ENCODE assay signal across 15 mouse cellular contexts in the genomic region with DNA sequence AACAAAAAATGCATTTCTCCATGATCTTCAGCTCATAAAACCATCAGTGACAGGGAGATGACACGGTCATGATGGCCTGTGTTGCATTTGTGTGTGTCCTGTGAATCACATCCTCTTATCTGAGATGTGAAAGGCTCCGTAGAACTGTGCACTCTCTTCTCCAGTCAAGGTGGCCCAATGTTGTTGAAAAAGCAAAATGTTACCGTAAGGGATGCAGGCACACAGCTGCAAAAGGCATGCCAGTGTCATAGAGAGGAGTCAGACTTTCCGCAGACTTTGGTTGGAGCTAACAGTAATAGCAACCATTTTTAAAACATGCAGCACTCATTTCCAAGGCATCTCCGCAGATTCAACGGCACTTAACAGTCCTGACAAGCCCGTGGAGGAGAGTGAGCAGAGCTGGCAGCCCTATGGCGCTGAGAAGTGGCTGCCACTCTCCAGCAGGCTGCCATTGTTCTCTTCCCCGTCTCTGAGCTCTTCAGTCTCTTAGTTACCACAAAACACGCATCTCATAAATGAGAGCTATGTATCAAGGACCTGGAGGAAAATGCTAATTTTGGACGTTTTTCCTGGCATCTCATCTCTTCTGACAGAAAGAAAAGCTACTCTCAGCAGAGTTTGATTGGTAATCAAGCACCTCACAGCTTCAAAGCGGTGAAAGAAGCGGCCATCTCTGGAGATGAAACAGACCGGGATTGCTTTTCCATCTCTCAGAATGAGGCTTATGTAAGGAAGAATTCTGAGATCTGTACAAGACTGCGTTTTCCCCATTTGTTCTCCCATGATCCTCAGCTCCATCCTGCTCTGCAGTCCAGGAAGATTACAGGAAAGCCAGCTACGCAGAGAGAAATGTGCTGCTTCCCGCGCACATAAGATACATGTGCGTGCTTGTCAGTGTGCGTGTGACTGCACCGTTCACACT. TPM values are rescaled to one million over a fixed set of nuclear protein-coding genes. Genes with fewer than 3 reads are reported as not detected.
DNase-seq lines count a peak whose midpoint lies in the region; ATAC-seq lines count a peak whose summit lies in the region.
"Had no signal": no experiment of that assay in that cellular context is flagged by ENCODE, and none has a peak within 500 bp of the region (broad histone marks: within the 10 kb centered on the region; RNA-seq: fewer than 3 reads in every experiment).

No protein-coding gene starts in this region.

- no peak overlapping the region for H3K4me3 ChIP-seq in heart, embryonic 12.5 days
- no peak overlapping the region for H3K4me3 ChIP-seq in neural tube, embryonic 13.5 days
- no peak overlapping the region for H3K4me3 ChIP-seq in hindbrain, embryonic 15.5 days
- no peak overlapping the region for H3K4me3 ChIP-seq in neural tube, embryonic 15.5 days (replicated peaks)
- H3K4me3 ChIP-seq in liver, embryonic 12.5 days = no peak overlapping the region
- H3K4me3 ChIP-seq: limb, embryonic 15.5 days; lung, embryonic 15.5 days had no signal

- peak; percentile 56 for DNase-seq in heart, adult 11 months
- no peak for DNase-seq in neural tube, embryonic 10.5 days (ENCODE audit: extremely low spot score, low spot score)
- no peak for DNase-seq in cerebellum, postnatal 25 days
- DNase-seq: adrenal gland, postnatal 36 days; cerebellum, adult 11-12 months; kidney, adult 8-10 months had no signal

- no peak overlapping the region for H3K9ac ChIP-seq in heart, embryonic 12.5 days
- no peak overlapping the region for H3K9ac ChIP-seq in neural tube, embryonic 13.5 days
- no peak overlapping the region for H3K9ac ChIP-seq in hindbrain, embryonic 15.5 days
- H3K9ac ChIP-seq in neural tube, embryonic 15.5 days (replicated peaks) = no peak overlapping the region
- H3K9ac ChIP-seq in liver, embryonic 12.5 days = no peak overlapping the region
- H3K9ac ChIP-seq: limb, embryonic 15.5 days; lung, embryonic 15.5 days had no signal

- no peaks in the 10 kb centered on the region for H3K27me3 ChIP-seq in heart, embryonic 12.5 days (replicated peaks)
- no peaks in the 10 kb centered on the region for H3K27me3 ChIP-seq in neural tube, embryonic 13.5 days
- H3K27me3 ChIP-seq in hindbrain, embryonic 15.5 days = no peaks in the 10 kb centered on the region
- no peaks in the 10 kb centered on the region for H3K27me3 ChIP-seq in neural tube, embryonic 15.5 days (replicated peaks)
- no peaks in the 10 kb centered on the region for H3K27me3 ChIP-seq in liver, embryonic 12.5 days (replicated peaks)
- H3K27me3 ChIP-seq: limb, embryonic 15.5 days; lung, embryonic 15.5 days had no signal

- H3K27ac ChIP-seq in heart, embryonic 12.5 days (ENCODE audit: poor library complexity, severe bottlenecking) = no peak overlapping the region
- no peak overlapping the region for H3K27ac ChIP-seq in neural tube, embryonic 13.5 days (replicated peaks)
- H3K27ac ChIP-seq in hindbrain, embryonic 15.5 days (replicated peaks) = peak overlapping the region; percentile 64
- H3K27ac ChIP-seq in neural tube, embryonic 15.5 days (replicated peaks) = peak overlapping the region; percentile 13; the same call in 1 of the 2 replicates
- no peak overlapping the region for H3K27ac ChIP-seq in liver, embryonic 12.5 days
- H3K27ac ChIP-seq: limb, embryonic 15.5 days; lung, embryonic 15.5 days had no signal

- H3K4me2 ChIP-seq in heart, embryonic 12.5 days = no peak overlapping the region
- H3K4me2 ChIP-seq in neural tube, embryonic 13.5 days = 0 out of 2 replicates have a peak overlapping the region, but pooled peaks have one; percentile 4
- H3K4me2 ChIP-seq in hindbrain, embryonic 15.5 days = peak overlapping the region; percentile 38
- peak overlapping the region; percentile 23 for H3K4me2 ChIP-seq in neural tube, embryonic 15.5 days
- no peak overlapping the region for H3K4me2 ChIP-seq in liver, embryonic 12.5 days
- H3K4me2 ChIP-seq: limb, embryonic 15.5 days; lung, embryonic 15.5 days had no signal

- WGBS in heart, embryonic 12.5 days = 65% methylated on average over 21 of the region's 21 CpGs
- 72% methylated on average over 21 of the region's 21 CpGs for WGBS in neural tube, embryonic 13.5 days
- WGBS in hindbrain, embryonic 15.5 days = 41% methylated on average over 21 of the region's 21 CpGs
- WGBS in neural tube, embryonic 15.5 days = 62% methylated on average over 21 of the region's 21 CpGs
- 72% methylated on average over 21 of the region's 21 CpGs for WGBS in liver, embryonic 12.5 days (ENCODE audit: insufficient replicate concordance)

- H3K9me3 ChIP-seq in heart, embryonic 12.5 days (replicated peaks) = no peaks in the 10 kb centered on the region
- H3K9me3 ChIP-seq in neural tube, embryonic 13.5 days = no peaks in the 10 kb centered on the region
- no peaks in the 10 kb centered on the region for H3K9me3 ChIP-seq in hindbrain, embryonic 15.5 days
- no peaks in the 10 kb centered on the region for H3K9me3 ChIP-seq in neural tube, embryonic 15.5 days (replicated peaks)
- no peaks in the 10 kb centered on the region for H3K9me3 ChIP-seq in liver, embryonic 12.5 days (replicated peaks)
- H3K9me3 ChIP-seq: limb, embryonic 15.5 days; lung, embryonic 15.5 days had no signal

- peaks cover 15% of the 10 kb centered on the region for H3K4me1 ChIP-seq in heart, embryonic 12.5 days (replicated peaks)
- H3K4me1 ChIP-seq in neural tube, embryonic 13.5 days (replicated peaks) = 0 out of 2 replicates have a peak, but pooled peaks cover 16% of the 10 kb centered on the region
- H3K4me1 ChIP-seq in hindbrain, embryonic 15.5 days (replicated peaks) = peaks cover 13% of the 10 kb centered on the region
- peaks cover 7% of the 10 kb centered on the region; the same call in 1 of the 2 replicates for H3K4me1 ChIP-seq in neural tube, embryonic 15.5 days
- no peaks in the 10 kb centered on the region for H3K4me1 ChIP-seq in liver, embryonic 12.5 days
- H3K4me1 ChIP-seq: lung, embryonic 15.5 days had no signal

- H3K36me3 ChIP-seq in heart, embryonic 12.5 days = no peaks in the 10 kb centered on the region
- H3K36me3 ChIP-seq in neural tube, embryonic 13.5 days = no peaks in the 10 kb centered on the region
- H3K36me3 ChIP-seq in hindbrain, embryonic 15.5 days = no peaks in the 10 kb centered on the region
- H3K36me3 ChIP-seq in neural tube, embryonic 15.5 days = no peaks in the 10 kb centered on the region
- H3K36me3 ChIP-seq in liver, embryonic 12.5 days = no peaks in the 10 kb centered on the region
- H3K36me3 ChIP-seq: limb, embryonic 15.5 days; lung, embryonic 15.5 days had no signal

- no peak for ATAC-seq in heart, embryonic 12.5 days (ENCODE audit: insufficient number of reproducible peaks, low FRiP score)
- no peak for ATAC-seq in neural tube, embryonic 13.5 days (ENCODE audit: low read depth)
- peak; percentile 80 for ATAC-seq in hindbrain, embryonic 15.5 days (ENCODE audit: low FRiP score, low read depth)
- no peak for ATAC-seq in neural tube, embryonic 15.5 days (ENCODE audit: low FRiP score)
- ATAC-seq in liver, embryonic 12.5 days = no peak

RNA-seq across cellular contexts. Expression of a gene that starts 28.8 kb away (rescaled TPM):
- 7.0 and 7.7 TPM in 2 replicates for polyA plus RNA-seq in heart, embryonic 12.5 days (2016; fragmentation: Nextera tagmentation; extraction: Ambion mirVana)
- 0.98 and 1.2 TPM in 2 replicates for polyA plus RNA-seq in neural tube, embryonic 13.5 days (2015; fragmentation: Nextera tagmentation; extraction: Ambion mirVana)
- 1.1 and 1.6 TPM in 2 replicates for polyA plus RNA-seq in hindbrain, embryonic 15.5 days (2015; fragmentation: Nextera tagmentation; extraction: Ambion mirVana)
- 0.63 TPM in 2 replicates for polyA plus RNA-seq in neural tube, embryonic 15.5 days (2015; fragmentation: Nextera tagmentation; extraction: Ambion mirVana)
- not detected in 2 replicates for polyA plus RNA-seq in liver, embryonic 12.5 days (2016; fragmentation: Nextera tagmentation; extraction: Ambion mirVana)

RNA-seq across cellular contexts. Expression of a gene that starts 30.2 kb away (rescaled TPM):
- not detected in 2 replicates for polyA plus RNA-seq in heart, embryonic 12.5 days (2016; fragmentation: Nextera tagmentation; extraction: Ambion mirVana)
- polyA plus RNA-seq in neural tube, embryonic 13.5 days (2015; fragmentation: Nextera tagmentation; extraction: Ambion mirVana) = not detected in 2 replicates
- not detected in 2 replicates for polyA plus RNA-seq in hindbrain, embryonic 15.5 days (2015; fragmentation: Nextera tagmentation; extraction: Ambion mirVana)
- not detected in 2 replicates for polyA plus RNA-seq in neural tube, embryonic 15.5 days (2015; fragmentation: Nextera tagmentation; extraction: Ambion mirVana)
- polyA plus RNA-seq in liver, embryonic 12.5 days (2016; fragmentation: Nextera tagmentation; extraction: Ambion mirVana) = not detected in 2 replicates
- polyA plus RNA-seq: frontal cortex, adult 2 months; limb, embryonic 15.5 days; lung, embryonic 15.5 days; spleen, adult 2 months had no signal

Comparison
In these comparisons a context has a peak if more than half of its experiments do, and no peak if none do; other contexts are left out.
1. H3K27ac ChIP-seq: peak in hindbrain, embryonic 15.5 days (single experiment) and neural tube, embryonic 15.5 days (single experiment); none in heart, embryonic 12.5 days (single experiment), neural tube, embryonic 13.5 days (single experiment) and liver, embryonic 12.5 days (single experiment).
2. H3K4me2 ChIP-seq: peak in neural tube, embryonic 13.5 days (single experiment), hindbrain, embryonic 15.5 days (single experiment) and neural tube, embryonic 15.5 days (single experiment); none in heart, embryonic 12.5 days (single experiment) and liver, embryonic 12.5 days (single experiment).